Mouse (Mus musculus): ENCODE results near the gene Olfr1344. TPM values are rescaled to one million over a fixed set of nuclear protein-coding genes. Genes with fewer than 3 reads are reported as not detected.

Olfr1344 gene
- polyA plus RNA-seq, 1 experiment from 2014 or later = 0.71 TPM

Other genes with a start within 250 kb of the Olfr1344 start
- not detected in 2 replicates for gene Galp, start 241.6 kb upstream of the Olfr1344 start, polyA plus RNA-seq (2014; fragmentation: Nextera tagmentation; extraction: Ambion mirVana)
- not detected in 2 replicates for gene Zscan5b, start 216.4 kb upstream of the Olfr1344 start, polyA plus RNA-seq (2014; fragmentation: Nextera tagmentation; extraction: Ambion mirVana)
- not detected in 2 replicates for gene Epp13, start 186.0 kb upstream of the Olfr1344 start, polyA plus RNA-seq (2014; fragmentation: Nextera tagmentation; extraction: Ambion mirVana)
- 18.1 and 19.8 TPM in 2 replicates for gene Zfp667, start 152.1 kb upstream of the Olfr1344 start, polyA plus RNA-seq (2014; fragmentation: Nextera tagmentation; extraction: Ambion mirVana)
- 15.6 and 17.0 TPM in 2 replicates for gene Zfp583, start 107.4 kb upstream of the Olfr1344 start, polyA plus RNA-seq (2014; fragmentation: Nextera tagmentation; extraction: Ambion mirVana)
- gene Gm3854, start 94.9 kb upstream of the Olfr1344 start, polyA plus RNA-seq (2014; fragmentation: Nextera tagmentation; extraction: Ambion mirVana) = 7.8 and 9.4 TPM in 2 replicates
- 5.0 and 6.1 TPM in 2 replicates for gene Zfp78, start 75.4 kb upstream of the Olfr1344 start, polyA plus RNA-seq (2014; fragmentation: Nextera tagmentation; extraction: Ambion mirVana)
- gene Zfp28, start 55.4 kb upstream of the Olfr1344 start, polyA plus RNA-seq (2014; fragmentation: Nextera tagmentation; extraction: Ambion mirVana) = 17.8 and 19.7 TPM in 2 replicates
- 6.7 and 9.4 TPM in 2 replicates for gene Smim17, start 40.0 kb upstream of the Olfr1344 start, polyA plus RNA-seq (2014; fragmentation: Nextera tagmentation; extraction: Ambion mirVana)
- gene Gm20715, start 28.4 kb upstream of the Olfr1344 start, polyA plus RNA-seq (2014; fragmentation: Nextera tagmentation; extraction: Ambion mirVana) = 0.12 TPM in 1 of 2 replicates, not detected in the other
- 0.03 TPM in 1 of 2 replicates, not detected in the other for gene Olfr1336, start 17.5 kb downstream of the Olfr1344 start, polyA plus RNA-seq (2014; fragmentation: Nextera tagmentation; extraction: Ambion mirVana)
- not detected in 2 replicates for gene Olfr1346, start 28.4 kb downstream of the Olfr1344 start, polyA plus RNA-seq (2014; fragmentation: Nextera tagmentation; extraction: Ambion mirVana)
- not detected in 2 replicates for gene Olfr5, start 48.3 kb downstream of the Olfr1344 start, polyA plus RNA-seq (2014; fragmentation: Nextera tagmentation; extraction: Ambion mirVana)
- not detected in 2 replicates for gene Olfr1347, start 61.1 kb downstream of the Olfr1344 start, polyA plus RNA-seq (2014; fragmentation: Nextera tagmentation; extraction: Ambion mirVana)
- gene Olfr1348, start 70.1 kb downstream of the Olfr1344 start, polyA plus RNA-seq (2014; fragmentation: Nextera tagmentation; extraction: Ambion mirVana) = not detected in 2 replicates
- gene Olfr1349, start 84.3 kb downstream of the Olfr1344 start, polyA plus RNA-seq (2014; fragmentation: Nextera tagmentation; extraction: Ambion mirVana) = not detected in 2 replicates
- gene Olfr1350, start 126.2 kb downstream of the Olfr1344 start, polyA plus RNA-seq (2014; fragmentation: Nextera tagmentation; extraction: Ambion mirVana) = not detected in 2 replicates